Mouse (Mus musculus): ENCODE results near the gene Gm29776. TPM values are rescaled to one million over a fixed set of nuclear protein-coding genes. Genes with fewer than 3 reads are reported as not detected.

Gm29776 gene
- polyA plus RNA-seq (2015; fragmentation: Nextera tagmentation; extraction: Ambion mirVana), result 0.03 and 0.05 TPM in 2 replicates

GRCm38 (mm10) chr14:54698733-54699132, at the start of gene Gm29776:
Gene Gm29776, minus strand, starts transcription at chr14:54698833.
- H3K27me3 ChIP-seq, result peaks cover 28% of the 10 kb centered on the region
- DNase-seq, result no peak
- no peak within 1 kb of the TSS for H3K4me3 ChIP-seq (replicated peaks)
- H3K4me1 ChIP-seq (replicated peaks), result peaks cover 10% of the 10 kb centered on the region
- H3K9ac ChIP-seq, result no peak within 1 kb of the TSS
- no peak within 1 kb of the TSS for H3K27ac ChIP-seq
- no peak for ATAC-seq (ENCODE audit: low read depth)
- no peaks in the 10 kb centered on the region for H3K9me3 ChIP-seq (replicated peaks)
- peaks cover 5% of the 10 kb centered on the region; the same call in 1 of the 2 replicates for H3K36me3 ChIP-seq
- 75% methylated on average over 4 of the region's 4 CpGs for WGBS (ENCODE audit: insufficient replicate concordance)
- no peak within 1 kb of the TSS for H3K4me2 ChIP-seq

GRCm38 (mm10) chr14:54746038-54746437, 47.4 kb upstream of the Gm29776 start:
- ATAC-seq (ENCODE audit: low read depth) (peak; percentile 61; the same call in 1 of the 2 replicates), DNase-seq (no peak)
- Histone ChIP-seq H3K4me3 (replicated peaks) (no peak overlapping the region), H3K27ac (no peak overlapping the region), H3K9me3 (replicated peaks) (no peaks in the 10 kb centered on the region), H3K4me1 (replicated peaks) (peaks cover 17% of the 10 kb centered on the region), H3K4me2 (no peak overlapping the region), H3K9ac (no peak overlapping the region), H3K27me3 (no peaks in the 10 kb centered on the region), H3K36me3 (no peaks in the 10 kb centered on the region)
- WGBS (ENCODE audit: insufficient replicate concordance), result 23% methylated on average over 9 of the region's 9 CpGs

GRCm38 (mm10) chr14:54744473-54744872, 45.8 kb upstream of the Gm29776 start:
- H3K9ac ChIP-seq, result no peak overlapping the region
- no peak overlapping the region for H3K27ac ChIP-seq
- peaks cover 17% of the 10 kb centered on the region for H3K4me1 ChIP-seq (replicated peaks)
- H3K4me3 ChIP-seq (replicated peaks), result no peak overlapping the region
- 33% methylated on average over 8 of the region's 8 CpGs for WGBS (ENCODE audit: insufficient replicate concordance)
- no peak overlapping the region for H3K4me2 ChIP-seq
- no peak for ATAC-seq (ENCODE audit: low read depth)
- no peaks in the 10 kb centered on the region for H3K27me3 ChIP-seq
- H3K36me3 ChIP-seq, result no peaks in the 10 kb centered on the region
- no peaks in the 10 kb centered on the region for H3K9me3 ChIP-seq (replicated peaks)
- DNase-seq, result no peak

GRCm38 (mm10) chr14:54742375-54742774, 43.7 kb upstream of the Gm29776 start:
- 67% methylated on average over 2 of the region's 2 CpGs for WGBS (ENCODE audit: insufficient replicate concordance)
- H3K36me3 ChIP-seq, result no peaks in the 10 kb centered on the region
- no peak for ATAC-seq (ENCODE audit: low read depth)
- H3K27ac ChIP-seq, result no peak overlapping the region
- no peak overlapping the region for H3K4me3 ChIP-seq (replicated peaks)
- H3K4me2 ChIP-seq, result no peak overlapping the region
- no peaks in the 10 kb centered on the region for H3K27me3 ChIP-seq
- H3K9ac ChIP-seq, result no peak overlapping the region
- H3K9me3 ChIP-seq (replicated peaks), result no peaks in the 10 kb centered on the region
- peaks cover 17% of the 10 kb centered on the region for H3K4me1 ChIP-seq (replicated peaks)
- DNase-seq, result no peak

GRCm38 (mm10) chr14:54741721-54742120, 43.1 kb upstream of the Gm29776 start:
- Histone ChIP-seq H3K27ac (no peak overlapping the region), H3K4me1 (replicated peaks) (peaks cover 17% of the 10 kb centered on the region), H3K4me3 (replicated peaks) (no peak overlapping the region), H3K36me3 (no peaks in the 10 kb centered on the region), H3K9me3 (replicated peaks) (no peaks in the 10 kb centered on the region), H3K27me3 (no peaks in the 10 kb centered on the region), H3K4me2 (no peak overlapping the region), H3K9ac (no peak overlapping the region)
- ATAC-seq (ENCODE audit: low read depth) (no peak), DNase-seq (no peak)
- 63% methylated on average over 6 of the region's 6 CpGs for WGBS (ENCODE audit: insufficient replicate concordance)

- Histone ChIP-seq H3K36me3 (no peaks in the 10 kb centered on the region), H3K9ac (no peak overlapping the region), H3K9me3 (replicated peaks) (no peaks in the 10 kb centered on the region), H3K27me3 (no peaks in the 10 kb centered on the region), H3K4me1 (replicated peaks) (peaks cover 8% of the 10 kb centered on the region; the same call in 1 of the 2 replicates), H3K4me2 (no peak overlapping the region), H3K27ac (no peak overlapping the region), H3K4me3 (replicated peaks) (no peak overlapping the region)
- ATAC-seq (ENCODE audit: low read depth) (no peak), DNase-seq (no peak)
- 76% methylated on average over 10 of the region's 10 CpGs for WGBS (ENCODE audit: insufficient replicate concordance)
These were observed 39.0 kb upstream of the Gm29776 start for GRCm38 (mm10) chr14:54737634-54738033.

- 65% methylated on average over 14 of the region's 14 CpGs for WGBS (ENCODE audit: insufficient replicate concordance)
- no peak for ATAC-seq (ENCODE audit: low read depth)
These were observed 38.2 kb upstream of the Gm29776 start for GRCm38 (mm10) chr14:54736555-54737552.

GRCm38 (mm10) chr14:54735221-54735620, 36.6 kb upstream of the Gm29776 start:
- WGBS (ENCODE audit: insufficient replicate concordance), result 40% methylated on average over 4 of the region's 4 CpGs
- H3K4me1 ChIP-seq (replicated peaks), result no peaks in the 10 kb centered on the region
- H3K9me3 ChIP-seq (replicated peaks), result no peaks in the 10 kb centered on the region
- DNase-seq (no peak), ATAC-seq (ENCODE audit: low read depth) (no peak)
- no peak overlapping the region for H3K27ac ChIP-seq
- no peak overlapping the region for H3K4me2 ChIP-seq
- no peak overlapping the region for H3K9ac ChIP-seq
- H3K4me3 ChIP-seq (replicated peaks), result no peak overlapping the region
- no peaks in the 10 kb centered on the region for H3K36me3 ChIP-seq
- no peaks in the 10 kb centered on the region for H3K27me3 ChIP-seq

More at GRCm38 (mm10) chr14:54736555-54737552, 38.2 kb upstream of the Gm29776 start:
- Histone ChIP-seq H3K4me3 (replicated peaks) (no peak overlapping the region), H3K4me2 (no peak overlapping the region), H3K4me1 (replicated peaks) (0 out of 2 replicates have a peak, but pooled peaks cover 1% of the 10 kb centered on the region), H3K36me3 (no peaks in the 10 kb centered on the region), H3K9me3 (replicated peaks) (no peaks in the 10 kb centered on the region), H3K27me3 (no peaks in the 10 kb centered on the region), H3K27ac (no peak overlapping the region), H3K9ac (no peak overlapping the region)
- DNase-seq, result no peak

- DNase-seq (no peak), ATAC-seq (ENCODE audit: low read depth) (no peak)
- H3K9me3 ChIP-seq (replicated peaks), result no peaks in the 10 kb centered on the region
- H3K4me1 ChIP-seq (replicated peaks), result no peaks in the 10 kb centered on the region
- H3K4me3 ChIP-seq (replicated peaks), result no peak overlapping the region
- H3K36me3 ChIP-seq, result no peaks in the 10 kb centered on the region
- no peak overlapping the region for H3K4me2 ChIP-seq
- no peak overlapping the region for H3K9ac ChIP-seq
- H3K27ac ChIP-seq, result no peak overlapping the region
- 62% methylated on average over 4 of the region's 4 CpGs for WGBS (ENCODE audit: insufficient replicate concordance)
- H3K27me3 ChIP-seq, result no peaks in the 10 kb centered on the region
These were observed 35.4 kb upstream of the Gm29776 start for GRCm38 (mm10) chr14:54734004-54734403.

- Histone ChIP-seq H3K9me3 (replicated peaks) (no peaks in the 10 kb centered on the region), H3K9ac (no peak overlapping the region), H3K27ac (no peak overlapping the region), H3K36me3 (no peaks in the 10 kb centered on the region), H3K4me2 (no peak overlapping the region), H3K4me3 (replicated peaks) (no peak overlapping the region), H3K27me3 (no peaks in the 10 kb centered on the region), H3K4me1 (replicated peaks) (no peaks in the 10 kb centered on the region)
- DNase-seq (no peak), ATAC-seq (ENCODE audit: low read depth) (no peak)
- WGBS (ENCODE audit: insufficient replicate concordance), result 69% methylated on average over 8 of the region's 8 CpGs
These were observed 33.6 kb upstream of the Gm29776 start for GRCm38 (mm10) chr14:54732206-54732605.

GRCm38 (mm10) chr14:54730305-54730704, 31.7 kb upstream of the Gm29776 start:
- no peak overlapping the region for H3K4me2 ChIP-seq
- no peak overlapping the region for H3K9ac ChIP-seq
- H3K4me3 ChIP-seq (replicated peaks), result no peak overlapping the region
- no peaks in the 10 kb centered on the region for H3K4me1 ChIP-seq (replicated peaks)
- no peak overlapping the region for H3K27ac ChIP-seq
- DNase-seq, result no peak
- no peaks in the 10 kb centered on the region for H3K27me3 ChIP-seq
- no peaks in the 10 kb centered on the region for H3K9me3 ChIP-seq (replicated peaks)
- WGBS (ENCODE audit: insufficient replicate concordance), result 79% methylated on average over 6 of the region's 6 CpGs
- no peak for ATAC-seq (ENCODE audit: low read depth)
- H3K36me3 ChIP-seq, result no peaks in the 10 kb centered on the region
